Mouse (Mus musculus): ENCODE data around the gene Gm20388.

DNA sequence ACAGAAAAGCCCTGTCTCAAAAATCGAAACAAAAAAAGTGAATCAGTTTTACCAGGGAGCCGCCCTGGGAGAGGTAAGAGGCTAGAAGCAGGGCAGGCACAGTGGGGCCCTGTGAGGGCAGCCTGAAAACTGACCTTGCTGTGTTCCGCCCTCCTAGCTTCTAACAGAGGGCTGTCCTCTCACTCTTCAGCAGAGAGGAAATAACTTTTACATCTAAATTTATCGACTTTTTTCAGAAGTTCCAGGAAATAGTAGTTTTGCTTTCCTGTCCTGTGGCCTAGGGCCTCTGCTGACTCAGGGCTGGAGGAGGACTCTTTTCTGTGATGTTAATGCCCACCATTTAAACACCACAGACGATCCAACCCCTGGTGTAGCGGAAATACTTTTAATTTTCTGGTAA is 804.6 kb downstream of the Gm20388 start:
- TF ChIP-seq CTCF (IDR thresholded peaks at IDR 0.05; ENCODE audit: low read depth) (no peak), EP300 (IDR thresholded peaks at IDR 0.05; ENCODE audit: low read depth) (no peak)

Measured in liver, embryonic 14.5 days (tissue).